Mouse (Mus musculus): ENCODE data around the gene Csnk1e.
"Not testable (repeated sequence)": the region's sequence is repeated elsewhere in the genome, so short reads cannot be mapped to it uniquely, and the experiment has no call there.

The Csnk1e gene

DNA sequence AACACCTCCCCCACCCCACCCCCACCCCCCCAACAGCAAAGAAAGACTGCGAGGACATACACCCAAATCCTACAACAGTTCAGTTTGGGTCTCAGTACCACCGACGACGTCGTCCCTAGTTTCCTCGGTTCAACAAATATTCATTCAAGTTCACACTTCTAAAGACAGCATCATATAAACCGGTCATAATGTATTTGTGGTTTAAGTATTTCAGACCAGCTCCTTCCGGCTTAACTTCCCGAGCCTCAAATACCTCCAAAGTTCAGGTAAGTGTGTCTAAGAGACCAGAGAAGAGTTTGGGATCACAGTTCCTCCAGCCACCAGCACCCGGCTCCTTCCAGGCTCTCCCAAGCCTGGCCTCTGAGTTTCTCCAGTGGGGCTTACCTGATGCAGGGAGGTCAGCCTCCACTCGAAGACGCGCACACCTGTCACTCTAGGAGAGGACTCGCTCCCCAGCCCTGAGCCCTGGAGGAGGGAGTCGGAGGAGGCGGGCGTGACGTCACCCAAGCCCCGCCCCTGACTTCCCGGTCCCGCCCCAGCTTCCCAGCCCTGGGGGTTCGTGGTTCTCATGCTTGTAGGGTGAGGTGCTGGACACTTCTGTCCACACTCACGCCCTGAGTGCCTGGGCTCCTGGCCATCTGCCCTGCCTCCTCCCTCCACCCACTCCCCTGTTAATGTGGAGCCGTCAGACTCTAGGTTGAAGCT lies at the start of gene Csnk1e:
Gene Csnk1e (minus strand): TSS at position 461 of the 705 bp plus-strand sequence.
- peak; percentile 62 for DNase-seq

DNA sequence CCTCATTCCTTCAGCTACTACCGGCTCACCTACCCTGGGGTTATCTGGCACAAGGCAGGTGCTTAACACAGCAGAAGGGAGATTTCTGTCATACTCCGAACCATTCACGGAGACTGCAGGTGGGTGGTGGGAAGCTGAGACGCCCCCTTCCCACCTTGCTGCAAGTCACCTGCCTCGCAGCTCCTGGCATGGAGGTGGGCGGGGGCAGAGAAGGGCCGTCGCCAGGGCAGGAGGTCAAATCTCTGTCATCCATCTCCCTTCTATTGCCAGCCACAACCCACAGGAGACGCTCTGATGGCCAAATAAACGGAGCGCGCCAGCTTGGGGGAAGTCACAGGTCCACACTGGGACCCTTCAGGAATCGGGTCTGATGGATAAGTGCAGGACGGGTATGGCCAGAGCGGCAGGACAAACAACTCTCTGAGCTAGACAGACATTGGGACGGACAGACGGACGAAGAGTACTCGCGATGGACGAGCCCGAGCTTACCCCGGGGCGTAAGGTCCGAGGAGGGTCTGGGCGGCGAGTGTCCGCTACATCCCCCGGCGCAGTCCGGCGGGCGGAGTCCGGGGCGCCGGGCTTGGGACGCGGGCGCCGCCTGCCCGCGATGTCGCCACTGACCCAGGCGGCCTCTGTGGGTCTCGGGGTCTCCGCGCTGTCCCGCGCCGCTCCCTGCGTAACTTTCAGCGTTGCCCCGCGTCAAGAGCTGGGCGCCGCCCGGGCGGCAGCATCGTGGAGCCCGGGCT lies 49.5 kb upstream of the Csnk1e start, which contains the start of gene Kcnj4:
Gene Kcnj4 (minus strand): TSS at position 535 of the 746 bp plus-strand sequence.
- no peak for DNase-seq

DNA sequence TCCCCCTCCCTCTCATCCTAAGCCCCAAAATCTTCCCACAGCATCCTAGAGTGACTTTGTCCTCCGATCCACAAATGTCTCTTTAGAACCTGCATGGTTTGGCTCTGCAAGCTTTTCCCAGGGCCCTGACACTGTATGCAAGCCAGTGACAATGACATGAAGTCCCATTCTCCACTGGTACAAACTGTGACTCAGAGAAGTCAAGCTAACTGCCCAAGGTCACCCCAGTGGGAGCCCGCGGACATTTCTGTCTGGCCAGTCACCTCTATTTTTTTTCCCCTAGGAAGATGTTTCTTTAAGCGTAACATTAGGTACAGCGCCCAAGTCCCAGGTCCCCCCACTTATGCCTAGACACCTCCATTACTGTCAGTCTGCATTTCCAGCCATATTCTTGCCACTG lies 48.1 kb upstream of the Csnk1e start:
- DNase-seq, result no peak

GRCm38 (mm10) chr15:79502891-79503341 lies 47.5 kb upstream of the Csnk1e start:
- no peak for DNase-seq

DNA sequence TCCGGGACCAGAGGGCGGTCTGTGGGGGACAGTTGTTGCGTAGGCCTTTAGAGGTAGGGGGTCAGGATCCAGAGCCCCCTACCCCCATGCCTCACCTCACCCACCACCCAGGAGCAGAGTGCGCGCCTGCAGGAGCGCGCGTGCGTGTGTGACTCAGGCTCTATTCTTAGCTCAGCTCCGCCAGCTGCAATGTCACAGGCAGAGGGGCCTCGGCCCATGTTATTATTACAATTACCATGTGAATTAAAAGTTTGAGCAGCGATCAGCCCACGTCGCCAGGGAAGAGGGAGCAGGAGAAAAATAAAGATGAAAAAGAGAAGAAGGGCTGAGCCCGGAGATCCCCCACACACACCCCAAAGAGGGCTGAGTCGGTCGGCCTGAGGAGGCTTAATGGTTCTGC lies 44.7 kb upstream of the Csnk1e start:
- no peak for DNase-seq

GRCm38 (mm10) chr15:79493527-79493926 lies 38.2 kb upstream of the Csnk1e start:
- no peak for DNase-seq

DNA sequence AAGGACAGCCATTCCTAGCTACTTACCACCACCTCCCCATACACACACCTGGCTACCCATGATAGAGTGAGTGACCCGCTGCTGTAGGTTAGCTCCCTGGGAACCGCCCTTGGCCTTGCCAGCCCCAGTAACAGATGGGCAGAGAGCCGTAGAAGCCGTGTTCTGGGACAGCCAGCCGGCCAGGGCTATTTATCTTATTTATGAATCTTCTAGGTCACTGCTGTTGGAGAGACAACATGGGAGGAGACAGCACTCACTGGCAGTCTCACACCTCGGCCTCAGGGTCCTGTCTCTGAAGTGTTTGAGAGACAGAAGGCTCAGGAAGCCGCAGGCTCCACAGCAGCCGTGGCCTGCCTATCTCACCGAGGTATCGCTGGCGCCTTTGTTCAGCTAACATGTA lies 34.1 kb upstream of the Csnk1e start:
- DNase-seq, result no peak

GRCm38 (mm10) chr15:79481181-79481688 lies 25.9 kb upstream of the Csnk1e start:
- DNase-seq, result no peak

- DNase-seq, result no peak
These were observed 21.9 kb upstream of the Csnk1e start for GRCm38 (mm10) chr15:79477227-79477626.

DNA sequence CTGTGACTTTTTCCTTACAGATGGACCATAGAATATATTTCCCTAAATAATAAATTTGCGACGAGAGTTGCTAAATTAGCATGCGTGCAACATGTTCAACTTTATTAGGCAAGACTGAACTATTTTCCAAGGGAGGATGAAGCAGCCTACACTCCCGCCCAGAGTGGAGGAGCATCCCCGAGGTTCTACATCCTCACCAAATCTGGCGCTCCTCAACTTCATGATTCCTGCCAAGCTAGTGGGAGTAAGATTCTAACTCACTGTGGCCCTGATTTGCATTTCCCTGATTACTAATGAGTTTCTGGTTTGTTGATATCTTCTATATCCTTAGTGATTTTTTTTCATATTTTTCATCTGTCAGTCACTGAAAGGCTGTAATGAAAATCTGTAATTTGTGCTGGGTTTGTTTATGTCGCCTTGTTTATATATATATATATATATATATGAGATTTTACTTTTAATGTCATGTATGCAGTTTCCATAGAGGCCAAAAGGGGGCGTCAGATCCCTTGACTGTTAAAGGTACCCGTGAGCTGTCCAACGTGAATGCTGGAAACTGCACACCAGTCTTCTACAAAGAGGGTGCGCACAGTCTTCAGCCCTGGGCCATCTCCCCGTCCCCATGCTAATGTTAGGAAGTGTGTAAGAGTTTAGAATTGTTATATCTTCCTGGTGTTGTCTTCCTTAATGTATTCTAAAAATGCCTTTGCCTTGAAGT lies 18.4 kb upstream of the Csnk1e start:
- DNase-seq, result no peak

- peak; percentile 27 for DNase-seq
These were observed 17.7 kb upstream of the Csnk1e start for GRCm38 (mm10) chr15:79473042-79473441.

DNA sequence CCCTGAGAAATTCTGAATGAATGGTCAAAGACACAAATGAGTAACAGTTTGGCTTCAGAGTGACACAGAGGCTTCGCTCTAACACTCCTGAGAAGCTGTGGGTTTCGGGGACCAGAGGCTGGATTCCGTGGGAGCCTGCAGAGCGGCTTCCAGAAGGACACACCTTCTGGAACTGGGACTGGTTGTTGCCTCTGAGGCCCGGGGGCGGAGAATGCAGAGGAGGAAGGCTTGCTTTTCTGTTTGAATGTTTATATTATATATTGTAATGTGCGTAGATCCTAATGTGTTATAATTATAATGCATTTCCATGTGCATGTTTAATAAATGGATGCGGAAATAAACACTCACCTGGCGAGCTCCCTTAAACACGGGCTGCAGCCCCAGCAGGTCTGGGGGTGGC lies 15.7 kb upstream of the Csnk1e start:
- DNase-seq, result no peak

- DNase-seq, result no peak
These were observed 15.2 kb upstream of the Csnk1e start for GRCm38 (mm10) chr15:79470583-79470982.

GRCm38 (mm10) chr15:79469577-79469976 lies 14.2 kb upstream of the Csnk1e start:
- DNase-seq, result no peak

- DNase-seq, result peak; percentile 85
These were observed 11.4 kb upstream of the Csnk1e start for GRCm38 (mm10) chr15:79466601-79467286.

DNA sequence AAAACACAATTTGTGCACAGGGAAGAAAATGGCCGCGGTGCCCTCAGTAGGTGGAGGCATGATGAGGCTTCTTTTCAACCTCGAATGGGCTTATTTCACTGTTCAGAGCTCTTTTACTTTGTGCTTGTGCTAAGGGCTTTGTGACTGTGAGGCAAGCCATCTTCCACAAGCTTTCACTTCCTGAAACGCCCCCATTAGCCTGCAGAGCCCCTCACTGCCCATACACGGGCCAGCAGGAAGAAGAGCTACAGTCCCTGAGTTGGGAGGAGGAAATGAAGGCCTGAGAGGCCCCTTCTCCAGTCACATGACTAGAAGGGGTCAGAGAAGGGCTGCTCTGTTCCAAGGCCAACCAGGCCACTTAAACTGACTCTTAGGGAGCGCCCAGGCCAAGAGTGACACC lies 1.2 kb upstream of the Csnk1e start:
- DNase-seq, result no peak

- DNase-seq, result not testable (repeated sequence)
These were observed 738 bp upstream of the Csnk1e start for GRCm38 (mm10) chr15:79456104-79456503.

- DNase-seq, result no peak
These were observed 1.5 kb downstream of the Csnk1e start for GRCm38 (mm10) chr15:79453831-79454230.

DNA sequence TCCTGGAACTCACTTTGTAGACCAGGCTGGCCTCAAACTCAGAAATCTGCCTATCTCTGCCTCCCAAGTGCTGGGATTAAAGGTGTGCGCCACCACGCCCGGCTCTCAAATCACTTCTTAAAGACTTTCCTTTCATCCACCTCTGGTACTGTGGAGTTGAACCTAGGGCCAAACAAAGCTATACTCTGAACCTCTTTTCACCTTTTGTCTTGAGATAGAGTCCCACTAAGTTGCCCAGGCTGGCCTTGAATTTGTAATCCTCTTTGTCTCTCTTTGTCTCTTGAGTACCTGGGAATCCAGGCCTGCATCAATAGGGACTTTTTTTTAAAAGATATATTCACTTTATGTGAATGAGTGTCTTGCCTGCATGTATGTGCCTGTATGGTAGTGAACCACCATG lies 7.3 kb downstream of the Csnk1e start:
- DNase-seq, result no peak

DNA sequence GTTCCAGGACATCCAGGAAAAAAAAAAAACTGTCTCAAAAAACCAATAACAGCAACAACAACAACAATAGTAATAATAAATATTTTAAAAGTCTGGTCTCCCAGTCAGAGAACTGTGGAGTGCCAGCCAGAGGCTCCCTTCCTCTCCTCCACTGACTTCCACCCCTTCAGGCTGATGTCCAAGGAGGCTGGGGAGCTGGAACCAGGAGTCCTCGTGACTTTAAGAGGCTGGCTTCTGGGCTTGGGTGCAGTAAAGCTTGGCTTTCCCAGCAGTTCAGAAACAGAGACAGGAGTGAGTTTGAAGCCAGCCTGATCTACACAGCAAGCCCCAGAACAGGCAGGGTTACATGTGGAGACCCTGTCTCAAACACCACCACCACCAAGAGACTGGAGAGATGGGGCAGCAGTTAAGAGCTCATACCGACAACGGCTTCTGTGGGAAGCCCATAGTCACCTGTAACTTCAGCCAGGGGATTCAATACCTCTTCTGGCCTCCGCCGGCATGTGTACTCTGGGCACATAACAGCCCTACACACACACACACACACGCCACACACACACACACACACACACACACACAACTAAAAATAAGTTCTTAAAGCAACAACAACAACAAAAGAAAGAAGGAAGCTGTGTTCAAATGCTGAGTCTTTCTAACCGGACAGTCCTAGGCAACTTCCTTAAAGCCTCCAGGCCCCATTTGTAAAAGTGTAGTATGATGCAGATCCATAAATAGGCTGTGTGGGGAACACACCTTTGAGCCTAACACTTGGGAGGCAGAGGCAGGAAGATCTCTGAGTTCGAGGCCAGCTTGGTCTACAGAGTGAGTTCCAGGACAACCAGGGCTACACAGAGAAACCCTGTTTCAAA lies 9.3 kb downstream of the Csnk1e start:
- DNase-seq, result no peak

DNA sequence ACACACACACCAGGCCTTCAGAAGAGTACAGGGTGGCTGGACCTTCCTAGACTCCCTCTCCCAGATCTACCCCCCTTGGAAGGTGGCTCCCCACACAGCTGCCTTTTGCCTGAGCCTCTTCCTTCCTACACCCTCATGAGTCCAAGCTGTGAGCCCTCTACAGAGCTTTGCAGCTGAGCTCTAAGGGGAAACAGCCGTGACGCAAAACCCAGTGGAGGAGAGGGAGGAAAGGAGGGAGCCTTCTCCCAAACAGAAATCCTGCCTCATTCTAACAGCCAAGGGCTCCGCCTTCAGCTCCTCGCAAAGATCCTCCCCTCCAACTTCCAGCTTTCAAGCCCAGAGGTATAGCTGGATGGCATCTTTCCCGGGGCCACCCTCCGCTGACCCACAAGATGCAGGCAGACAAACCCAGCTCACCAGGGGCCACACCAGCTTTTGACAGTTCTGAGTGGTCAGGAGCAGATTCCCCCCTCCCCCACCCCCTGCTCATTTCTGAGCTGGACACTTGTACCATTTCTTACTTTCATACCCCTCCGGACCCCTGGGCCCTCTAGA lies 11.4 kb downstream of the Csnk1e start:
- DNase-seq, result no peak
